Mouse (Mus musculus): ENCODE results near the gene Birc2.
"Not testable (repeated sequence)": the region's sequence is repeated elsewhere in the genome, so short reads cannot be mapped to it uniquely, and the experiment has no call there.

Gene Birc2

GRCm38 (mm10) chr9:7836905-7837805, at the start of gene Birc2:
Birc2 (minus strand) TSS chr9:7837064.
- peak; percentile 88 for DNase-seq (ENCODE audit: extremely low spot score, low read depth, low spot score)

GRCm38 (mm10) chr9:7884346-7884745, 47.5 kb upstream of the Birc2 start:
- no peak for DNase-seq (ENCODE audit: extremely low spot score, low read depth, low spot score)

- DNase-seq (ENCODE audit: extremely low spot score, low read depth, low spot score) = no peak
These were observed 45.5 kb upstream of the Birc2 start for GRCm38 (mm10) chr9:7882304-7882865.

- DNase-seq (ENCODE audit: extremely low spot score, low read depth, low spot score) = no peak
These were observed 36.8 kb upstream of the Birc2 start for GRCm38 (mm10) chr9:7873511-7874211.

- DNase-seq (ENCODE audit: extremely low spot score, low read depth, low spot score) = peak; percentile 20
These were observed 36.0 kb upstream of the Birc2 start, which contains the start of gene Birc3 for GRCm38 (mm10) chr9:7872775-7873439. Birc3 (minus strand) TSS chr9:7873186.

- no peak for DNase-seq (ENCODE audit: extremely low spot score, low read depth, low spot score)
These were observed 35.3 kb upstream of the Birc2 start for GRCm38 (mm10) chr9:7872044-7872774.

- DNase-seq (ENCODE audit: extremely low spot score, low read depth, low spot score) = no peak
These were observed 34.6 kb upstream of the Birc2 start for GRCm38 (mm10) chr9:7871316-7872043.

- DNase-seq (ENCODE audit: extremely low spot score, low read depth, low spot score) = no peak
These were observed 33.9 kb upstream of the Birc2 start for GRCm38 (mm10) chr9:7870556-7871315.

- no peak for DNase-seq (ENCODE audit: extremely low spot score, low read depth, low spot score)
These were observed 32.1 kb upstream of the Birc2 start for GRCm38 (mm10) chr9:7868838-7869491.

GRCm38 (mm10) chr9:7867981-7868380, 31.1 kb upstream of the Birc2 start:
- no peak for DNase-seq (ENCODE audit: extremely low spot score, low read depth, low spot score)

GRCm38 (mm10) chr9:7866981-7867380, 30.1 kb upstream of the Birc2 start:
- DNase-seq (ENCODE audit: extremely low spot score, low read depth, low spot score) = not testable (repeated sequence)

- no peak for DNase-seq (ENCODE audit: extremely low spot score, low read depth, low spot score)
These were observed 24.1 kb upstream of the Birc2 start for GRCm38 (mm10) chr9:7860976-7861375.

- DNase-seq (ENCODE audit: extremely low spot score, low read depth, low spot score) = no peak
These were observed 19.0 kb upstream of the Birc2 start for GRCm38 (mm10) chr9:7855912-7856311.

- no peak for DNase-seq (ENCODE audit: extremely low spot score, low read depth, low spot score)
These were observed 18.5 kb upstream of the Birc2 start for GRCm38 (mm10) chr9:7855374-7855773.

GRCm38 (mm10) chr9:7854196-7854595, 17.3 kb upstream of the Birc2 start:
- not testable (repeated sequence) for DNase-seq (ENCODE audit: extremely low spot score, low read depth, low spot score)

- no peak for DNase-seq (ENCODE audit: extremely low spot score, low read depth, low spot score)
These were observed 15.7 kb upstream of the Birc2 start for GRCm38 (mm10) chr9:7852346-7853230.

GRCm38 (mm10) chr9:7851841-7852240, 15.0 kb upstream of the Birc2 start:
- DNase-seq (ENCODE audit: extremely low spot score, low read depth, low spot score) = no peak

- no peak for DNase-seq (ENCODE audit: extremely low spot score, low read depth, low spot score)
These were observed 11.3 kb upstream of the Birc2 start for GRCm38 (mm10) chr9:7848191-7848590.
